Mouse (Mus musculus) liver, adult 2 months (tissue): ENCODE results near the gene BC028528.
"Not testable (repeated sequence)": the region's sequence is repeated elsewhere in the genome, so short reads cannot be mapped to it uniquely, and the experiment has no call there.

Experiments used
- CTCF ChIP-seq: fragments of 200-500 bp; IDR thresholded peaks from 2 replicates; pipeline ENCODE4 v1.5.1; 2011; ENCODE audit warnings: low read depth, low read length, control low read depth
- POLR2A ChIP-seq: fragments of 200-500 bp; IDR thresholded peaks from 2 replicates; pipeline ENCODE4 v1.6.1; 2011; ENCODE audit warnings: low read length, control low read depth; ENCODE audit not compliant: insufficient read depth; ENCODE audit errors: extremely low read depth

GRCm38 (mm10) chr3:95857050-95857449, 34.8 kb downstream of the BC028528 start:
- TF ChIP-seq POLR2A, CTCF: not testable (repeated sequence)
